Mouse (Mus musculus): ENCODE results near the gene Rbms1. TPM values are rescaled to one million over a fixed set of nuclear protein-coding genes. Genes with fewer than 3 reads are reported as not detected.
"Not testable (repeated sequence)": the region's sequence is repeated elsewhere in the genome, so short reads cannot be mapped to it uniquely, and the experiment has no call there.

The Rbms1 gene
- polyA plus RNA-seq, 1 experiment from 2014 or later: 39.5 TPM

DNA sequence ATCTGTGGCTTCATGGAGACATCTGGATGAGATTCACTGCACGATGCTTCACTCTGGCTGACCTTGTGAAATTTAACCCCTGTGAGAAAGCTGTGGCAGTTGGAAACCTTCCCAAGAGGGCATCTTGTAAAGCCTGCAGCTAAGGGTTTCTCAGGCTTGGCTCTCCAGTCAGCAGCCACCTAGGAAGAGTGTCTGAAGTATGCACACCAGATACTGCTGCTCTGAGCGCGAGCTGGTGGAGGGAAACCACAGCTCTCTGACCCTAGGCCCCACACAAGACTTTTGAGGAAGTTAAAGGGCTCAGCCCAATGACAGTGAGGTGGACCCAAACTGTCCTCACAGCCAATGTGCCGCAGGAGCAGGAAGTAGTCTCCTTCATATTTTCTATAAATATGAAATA lies 120.0 kb downstream of the Rbms1 start:
- Histone ChIP-seq H3K27me3 (ENCODE audit: control insufficient read depth, insufficient read depth, low read length) (no peaks in the 10 kb centered on the region), H3K9ac (ENCODE audit: low read length) (no peak overlapping the region), H3K36me3 (ENCODE audit: control insufficient read depth, insufficient read depth, low read length) (no peaks in the 10 kb centered on the region), H3K27ac (ENCODE audit: low read depth, low read length) (no peak overlapping the region), H3K4me3 (ENCODE audit: low read depth, low read length) (no peak overlapping the region), H3K9me3 (ENCODE audit: control insufficient read depth, low read length) (no peaks in the 10 kb centered on the region), H3K4me1 (replicated peaks; ENCODE audit: control insufficient read depth, insufficient read depth, low read length) (no peaks in the 10 kb centered on the region), H3K4me2 (ENCODE audit: low read depth, low read length, severe bottlenecking) (no peak overlapping the region)
- ATAC-seq (replicated peaks; ENCODE audit: low FRiP score) (no peak), DNase-seq (ENCODE audit: low spot score) (no peak)
- 74% methylated on average over 4 of the region's 4 CpGs for WGBS

DNA sequence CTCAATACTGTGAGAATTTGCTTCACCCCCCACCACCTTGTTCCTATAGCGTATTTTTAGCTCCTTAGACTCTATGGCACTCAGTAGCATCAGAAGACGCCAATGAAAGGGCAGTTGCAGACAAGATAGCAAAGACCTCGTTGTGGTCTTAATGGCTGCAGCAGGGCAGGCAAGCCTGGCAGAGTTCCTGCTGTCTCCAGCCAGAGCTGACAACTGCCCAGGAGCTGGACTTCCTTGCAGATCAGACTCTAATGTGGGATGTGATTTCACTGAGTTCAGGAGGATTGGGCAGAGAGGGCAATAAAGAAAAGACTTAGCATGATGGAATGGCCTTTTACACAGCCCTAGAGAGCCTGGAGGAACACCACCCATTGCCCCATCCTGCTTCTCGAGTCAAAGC lies 122.1 kb downstream of the Rbms1 start:
- DNase-seq (ENCODE audit: low spot score) (no peak), ATAC-seq (replicated peaks; ENCODE audit: low FRiP score) (no peak)
- WGBS: 83% methylated on average over 4 of the region's 4 CpGs
- Histone ChIP-seq H3K9ac (ENCODE audit: low read length) (no peak overlapping the region), H3K9me3 (ENCODE audit: control insufficient read depth, low read length) (no peaks in the 10 kb centered on the region), H3K27ac (ENCODE audit: low read depth, low read length) (no peak overlapping the region), H3K36me3 (ENCODE audit: control insufficient read depth, insufficient read depth, low read length) (no peaks in the 10 kb centered on the region), H3K4me3 (ENCODE audit: low read depth, low read length) (no peak overlapping the region), H3K4me2 (ENCODE audit: low read depth, low read length, severe bottlenecking) (no peak overlapping the region), H3K27me3 (ENCODE audit: control insufficient read depth, insufficient read depth, low read length) (no peaks in the 10 kb centered on the region), H3K4me1 (replicated peaks; ENCODE audit: control insufficient read depth, insufficient read depth, low read length) (no peaks in the 10 kb centered on the region)

DNA sequence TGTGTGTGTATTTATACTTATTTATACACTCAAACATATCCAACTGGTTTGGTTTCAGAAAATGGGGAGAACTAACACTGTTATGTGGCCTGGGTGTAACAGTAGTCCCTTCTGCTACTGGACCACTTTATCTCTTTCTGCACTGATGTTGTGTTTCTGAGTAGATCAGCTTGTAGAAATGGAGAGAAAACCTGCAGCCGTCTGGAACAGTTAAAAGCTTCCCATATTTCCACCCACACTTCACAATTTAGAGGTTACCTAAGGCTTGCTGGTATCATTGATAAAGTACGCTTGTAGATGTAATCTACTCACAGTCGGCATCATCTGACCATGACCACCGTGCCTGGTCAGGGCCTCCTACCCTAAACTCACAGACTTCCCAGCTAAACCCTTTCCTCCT lies 123.5 kb downstream of the Rbms1 start:
- ATAC-seq (replicated peaks; ENCODE audit: low FRiP score): no peak
- H3K4me2 ChIP-seq (ENCODE audit: low read depth, low read length, severe bottlenecking): no peak overlapping the region
- no peaks in the 10 kb centered on the region for H3K4me1 ChIP-seq (replicated peaks; ENCODE audit: control insufficient read depth, insufficient read depth, low read length)
- H3K9me3 ChIP-seq (ENCODE audit: control insufficient read depth, low read length): no peaks in the 10 kb centered on the region
- H3K27me3 ChIP-seq (ENCODE audit: control insufficient read depth, insufficient read depth, low read length): no peaks in the 10 kb centered on the region
- H3K9ac ChIP-seq (ENCODE audit: low read length): no peak overlapping the region
- no peak for DNase-seq (ENCODE audit: low spot score)
- H3K4me3 ChIP-seq (ENCODE audit: low read depth, low read length): no peak overlapping the region
- 89% methylated on average over 4 of the region's 4 CpGs for WGBS
- H3K36me3 ChIP-seq (ENCODE audit: control insufficient read depth, insufficient read depth, low read length): no peaks in the 10 kb centered on the region
- no peak overlapping the region for H3K27ac ChIP-seq (ENCODE audit: low read depth, low read length)

DNA sequence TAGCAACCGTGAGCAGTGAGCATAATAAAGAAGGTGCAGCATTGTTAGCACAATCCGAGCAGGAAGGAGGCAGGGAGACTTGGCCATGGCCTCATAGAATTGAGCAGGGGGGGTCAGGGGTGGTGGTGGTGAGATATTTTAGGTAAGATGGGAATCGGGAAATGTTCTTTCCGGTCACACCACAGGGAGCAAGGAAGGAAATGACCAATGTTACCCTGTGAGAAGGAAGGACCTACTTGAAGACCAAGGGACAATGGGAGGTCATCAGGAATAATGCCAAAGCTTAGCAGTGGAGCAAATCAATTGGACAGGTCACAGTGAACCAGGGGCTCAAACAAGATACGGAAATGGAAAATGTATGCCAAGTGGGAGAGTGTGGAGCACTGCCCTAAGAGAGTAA lies 124.1 kb downstream of the Rbms1 start:
- no peak overlapping the region for H3K4me2 ChIP-seq (ENCODE audit: low read depth, low read length, severe bottlenecking)
- H3K9ac ChIP-seq (ENCODE audit: low read length): no peak overlapping the region
- H3K36me3 ChIP-seq (ENCODE audit: control insufficient read depth, insufficient read depth, low read length): no peaks in the 10 kb centered on the region
- no peaks in the 10 kb centered on the region for H3K4me1 ChIP-seq (replicated peaks; ENCODE audit: control insufficient read depth, insufficient read depth, low read length)
- no peaks in the 10 kb centered on the region for H3K27me3 ChIP-seq (ENCODE audit: control insufficient read depth, insufficient read depth, low read length)
- H3K9me3 ChIP-seq (ENCODE audit: control insufficient read depth, low read length): no peaks in the 10 kb centered on the region
- no peak for ATAC-seq (replicated peaks; ENCODE audit: low FRiP score)
- DNase-seq (ENCODE audit: low spot score): no peak
- WGBS: 82% methylated on average over 5 of the region's 5 CpGs
- no peak overlapping the region for H3K4me3 ChIP-seq (ENCODE audit: low read depth, low read length)
- no peak overlapping the region for H3K27ac ChIP-seq (ENCODE audit: low read depth, low read length)

DNA sequence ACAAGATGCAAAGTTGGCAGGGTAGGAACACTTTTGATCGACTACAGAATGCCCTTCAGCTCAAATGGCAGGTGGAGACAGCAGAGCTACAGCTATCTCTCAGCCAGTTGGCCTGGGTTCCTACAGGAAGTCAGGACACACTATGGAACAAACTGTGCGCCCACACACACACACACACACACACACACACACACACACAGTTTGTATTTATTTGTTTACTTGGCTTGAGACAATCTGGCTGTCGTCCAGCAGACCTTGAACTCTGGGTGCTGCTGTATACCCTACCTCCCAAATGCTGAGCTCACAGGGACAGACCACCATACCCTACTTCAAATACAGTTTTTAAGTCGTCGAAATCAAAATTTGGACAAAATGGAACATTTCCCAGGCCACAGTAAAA lies 125.4 kb downstream of the Rbms1 start:
- Histone ChIP-seq H3K27me3 (ENCODE audit: control insufficient read depth, insufficient read depth, low read length) (no peaks in the 10 kb centered on the region), H3K4me3 (ENCODE audit: low read depth, low read length) (no peak overlapping the region), H3K27ac (ENCODE audit: low read depth, low read length) (no peak overlapping the region), H3K9ac (ENCODE audit: low read length) (no peak overlapping the region), H3K36me3 (ENCODE audit: control insufficient read depth, insufficient read depth, low read length) (no peaks in the 10 kb centered on the region), H3K9me3 (ENCODE audit: control insufficient read depth, low read length) (no peaks in the 10 kb centered on the region), H3K4me1 (replicated peaks; ENCODE audit: control insufficient read depth, insufficient read depth, low read length) (no peaks in the 10 kb centered on the region), H3K4me2 (ENCODE audit: low read depth, low read length, severe bottlenecking) (no peak overlapping the region)
- 82% methylated on average over 5 of the region's 5 CpGs for WGBS
- no peak for ATAC-seq (replicated peaks; ENCODE audit: low FRiP score)
- no peak for DNase-seq (ENCODE audit: low spot score)

DNA sequence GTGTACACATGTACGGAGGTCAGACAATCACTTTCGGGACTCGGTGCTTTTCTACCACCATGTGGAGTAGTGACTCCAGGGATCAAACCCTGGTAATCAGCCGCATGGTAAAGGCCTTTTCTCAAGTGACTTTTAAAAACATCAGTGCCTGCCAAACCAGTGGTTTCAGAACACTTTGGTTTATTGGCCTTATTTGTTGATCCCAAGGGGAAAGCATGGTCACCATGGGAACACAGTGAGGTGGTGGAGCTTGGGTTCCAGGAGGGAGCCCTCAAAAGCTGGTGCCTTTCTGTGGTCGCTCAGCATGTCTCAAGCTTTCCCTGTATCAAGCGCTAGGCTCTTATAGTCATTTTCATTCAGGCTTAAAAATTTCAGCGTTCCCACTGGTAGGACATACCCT lies 126.8 kb downstream of the Rbms1 start:
- no peak for ATAC-seq (replicated peaks; ENCODE audit: low FRiP score)
- DNase-seq (ENCODE audit: low spot score): no peak
- 91% methylated on average over 7 of the region's 7 CpGs for WGBS
- Histone ChIP-seq H3K27me3 (ENCODE audit: control insufficient read depth, insufficient read depth, low read length) (no peaks in the 10 kb centered on the region), H3K4me1 (replicated peaks; ENCODE audit: control insufficient read depth, insufficient read depth, low read length) (no peaks in the 10 kb centered on the region), H3K4me3 (ENCODE audit: low read depth, low read length) (no peak overlapping the region), H3K9ac (ENCODE audit: low read length) (no peak overlapping the region), H3K4me2 (ENCODE audit: low read depth, low read length, severe bottlenecking) (no peak overlapping the region), H3K27ac (ENCODE audit: low read depth, low read length) (no peak overlapping the region), H3K9me3 (ENCODE audit: control insufficient read depth, low read length) (no peaks in the 10 kb centered on the region), H3K36me3 (ENCODE audit: control insufficient read depth, insufficient read depth, low read length) (no peaks in the 10 kb centered on the region)

DNA sequence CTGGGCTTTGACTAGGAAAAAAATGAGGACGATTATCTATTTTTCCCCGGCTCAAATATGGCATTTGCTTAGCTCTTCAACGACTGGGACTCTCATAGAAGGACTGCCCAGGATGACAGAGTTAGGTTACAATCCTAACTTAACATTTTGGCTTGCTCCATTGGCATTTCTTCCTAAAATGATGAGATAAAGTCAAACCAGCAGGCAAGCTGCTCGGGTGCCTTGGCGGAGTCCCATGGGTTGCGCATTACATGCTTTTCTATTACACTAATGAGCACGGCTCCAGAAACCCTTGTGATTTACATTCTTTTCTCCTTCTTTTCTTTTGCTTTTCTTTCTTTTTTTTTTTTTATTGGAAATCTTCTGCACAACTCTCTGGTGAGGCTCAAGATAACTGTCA lies 128.7 kb downstream of the Rbms1 start:
- ATAC-seq (replicated peaks; ENCODE audit: low FRiP score) (no peak), DNase-seq (ENCODE audit: low spot score) (no peak)
- Histone ChIP-seq H3K36me3 (ENCODE audit: control insufficient read depth, insufficient read depth, low read length) (no peaks in the 10 kb centered on the region), H3K27ac (ENCODE audit: low read depth, low read length) (no peak overlapping the region), H3K4me2 (ENCODE audit: low read depth, low read length, severe bottlenecking) (no peak overlapping the region), H3K4me3 (ENCODE audit: low read depth, low read length) (no peak overlapping the region), H3K9me3 (ENCODE audit: control insufficient read depth, low read length) (no peaks in the 10 kb centered on the region), H3K27me3 (ENCODE audit: control insufficient read depth, insufficient read depth, low read length) (no peaks in the 10 kb centered on the region), H3K4me1 (replicated peaks; ENCODE audit: control insufficient read depth, insufficient read depth, low read length) (no peaks in the 10 kb centered on the region), H3K9ac (ENCODE audit: low read length) (no peak overlapping the region)
- WGBS: 85% methylated on average over 7 of the region's 7 CpGs

DNA sequence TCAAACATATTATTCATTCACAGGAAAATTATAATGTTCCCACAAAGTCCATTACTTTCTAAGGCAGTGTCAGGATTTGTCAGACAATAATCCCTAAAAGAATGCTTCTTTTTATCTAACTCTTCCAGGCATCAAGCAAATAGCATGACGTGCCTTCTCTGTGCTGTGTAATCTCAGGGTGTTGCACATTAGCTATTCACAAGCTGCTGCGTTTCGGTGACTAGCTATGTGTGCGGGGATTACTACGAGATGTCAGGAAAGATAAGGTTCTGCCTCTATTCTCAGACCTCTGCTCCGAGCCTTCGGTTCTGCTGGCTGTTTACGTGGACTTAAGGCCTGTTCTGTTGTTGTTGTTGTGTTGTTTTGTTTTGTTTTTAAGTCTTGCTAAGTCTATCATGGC lies 130.7 kb downstream of the Rbms1 start:
- no peaks in the 10 kb centered on the region for H3K4me1 ChIP-seq (replicated peaks; ENCODE audit: control insufficient read depth, insufficient read depth, low read length)
- ATAC-seq (replicated peaks; ENCODE audit: low FRiP score) (no peak), DNase-seq (ENCODE audit: low spot score) (no peak)
- WGBS: 66% methylated on average over 8 of the region's 8 CpGs
- no peak overlapping the region for H3K4me2 ChIP-seq (ENCODE audit: low read depth, low read length, severe bottlenecking)
- H3K36me3 ChIP-seq (ENCODE audit: control insufficient read depth, insufficient read depth, low read length): no peaks in the 10 kb centered on the region
- no peak overlapping the region for H3K9ac ChIP-seq (ENCODE audit: low read length)
- H3K27ac ChIP-seq (ENCODE audit: low read depth, low read length): no peak overlapping the region
- H3K4me3 ChIP-seq (ENCODE audit: low read depth, low read length): no peak overlapping the region
- no peaks in the 10 kb centered on the region for H3K9me3 ChIP-seq (ENCODE audit: control insufficient read depth, low read length)
- H3K27me3 ChIP-seq (ENCODE audit: control insufficient read depth, insufficient read depth, low read length): no peaks in the 10 kb centered on the region

DNA sequence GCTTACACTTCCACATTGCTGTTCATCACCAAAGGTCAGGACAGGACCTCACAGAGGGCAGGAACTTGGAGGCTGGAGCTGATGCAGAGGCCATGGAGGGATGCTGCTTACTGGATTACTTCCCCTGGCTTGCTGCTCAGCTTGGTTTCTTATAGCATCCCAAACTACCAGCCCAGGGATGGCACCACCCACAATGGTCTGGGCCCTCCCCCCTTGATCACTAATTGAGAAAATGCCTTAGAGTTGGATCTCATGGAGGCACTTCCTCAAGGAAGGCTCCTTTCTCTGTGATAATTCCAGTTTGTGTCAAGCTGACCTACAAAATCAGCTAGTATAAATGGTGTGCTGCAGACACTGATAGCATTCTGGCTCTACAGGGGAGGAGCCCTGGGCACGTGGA lies 132.5 kb downstream of the Rbms1 start:
- H3K27ac ChIP-seq (ENCODE audit: low read depth, low read length); H3K9me3 ChIP-seq (ENCODE audit: control insufficient read depth, low read length); H3K9ac ChIP-seq (ENCODE audit: low read length); H3K27me3 ChIP-seq (ENCODE audit: control insufficient read depth, insufficient read depth, low read length); H3K4me2 ChIP-seq (ENCODE audit: low read depth, low read length, severe bottlenecking); H3K4me3 ChIP-seq (ENCODE audit: low read depth, low read length); DNase-seq (ENCODE audit: low spot score); H3K4me1 ChIP-seq (replicated peaks; ENCODE audit: control insufficient read depth, insufficient read depth, low read length); ATAC-seq (replicated peaks; ENCODE audit: low FRiP score); H3K36me3 ChIP-seq (ENCODE audit: control insufficient read depth, insufficient read depth, low read length): not testable (repeated sequence)
- 66% methylated on average over 1 of the region's 1 CpGs for WGBS

All from forebrain, embryonic 11.5 days (tissue).